Mouse (Mus musculus): ENCODE results near the gene Aire. TPM values are rescaled to one million over a fixed set of nuclear protein-coding genes. Genes with fewer than 3 reads are reported as not detected.
"Not testable (repeated sequence)": the region's sequence is repeated elsewhere in the genome, so short reads cannot be mapped to it uniquely, and the experiment has no call there.

Aire gene
- polyA plus RNA-seq, 1 experiment from 2014 or later, result 0.68 TPM

DNA sequence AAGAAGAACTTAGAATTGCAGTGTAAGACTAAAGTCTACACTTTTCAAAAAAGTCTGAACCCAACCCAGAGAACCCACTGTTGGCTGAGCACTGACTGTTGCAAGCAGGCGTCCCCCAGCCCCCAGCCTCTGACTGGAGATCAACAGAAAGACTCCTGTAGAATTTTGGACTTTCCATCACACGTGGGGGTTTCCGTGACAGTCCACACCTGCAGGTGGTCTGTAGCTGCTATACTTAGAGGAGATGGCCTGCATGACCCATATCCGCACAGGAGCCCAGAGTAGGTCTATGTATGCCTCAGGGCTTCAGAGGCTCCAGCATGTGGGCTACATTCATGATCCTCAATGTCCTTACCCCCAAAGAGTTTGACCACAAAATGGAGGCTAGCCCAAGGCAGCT lies 3.0 kb upstream of the Aire start:
- Histone ChIP-seq H3K4me3 (replicated peaks) (no peak overlapping the region), H3K4me1 (peaks cover 6% of the 10 kb centered on the region), H3K36me3 (no peaks in the 10 kb centered on the region), H3K4me2 (no peak overlapping the region), H3K27me3 (replicated peaks) (0 out of 2 replicates have a peak, but pooled peaks cover 5% of the 10 kb centered on the region), H3K27ac (no peak overlapping the region), H3K9ac (no peak overlapping the region), H3K9me3 (no peaks in the 10 kb centered on the region)
- WGBS, result 75% methylated on average over 4 of the region's 4 CpGs
- no peak for ATAC-seq (ENCODE audit: insufficient read depth, low FRiP score, low read depth)

- Histone ChIP-seq H3K27ac (no peak overlapping the region), H3K9me3 (no peaks in the 10 kb centered on the region), H3K4me1 (peaks cover 6% of the 10 kb centered on the region), H3K36me3 (no peaks in the 10 kb centered on the region), H3K4me3 (replicated peaks) (no peak overlapping the region), H3K9ac (no peak overlapping the region), H3K27me3 (replicated peaks) (0 out of 2 replicates have a peak, but pooled peaks cover 5% of the 10 kb centered on the region), H3K4me2 (no peak overlapping the region)
- no peak for ATAC-seq (ENCODE audit: insufficient read depth, low FRiP score, low read depth)
- 68% methylated on average over 1 of the region's 1 CpGs for WGBS
Observed at GRCm38 (mm10) chr10:78044531-78044930, 1.1 kb upstream of the Aire start.

GRCm38 (mm10) chr10:78042697-78043405 lies 559 bp downstream of the Aire start:
- no peak overlapping the region for H3K9ac ChIP-seq

DNA sequence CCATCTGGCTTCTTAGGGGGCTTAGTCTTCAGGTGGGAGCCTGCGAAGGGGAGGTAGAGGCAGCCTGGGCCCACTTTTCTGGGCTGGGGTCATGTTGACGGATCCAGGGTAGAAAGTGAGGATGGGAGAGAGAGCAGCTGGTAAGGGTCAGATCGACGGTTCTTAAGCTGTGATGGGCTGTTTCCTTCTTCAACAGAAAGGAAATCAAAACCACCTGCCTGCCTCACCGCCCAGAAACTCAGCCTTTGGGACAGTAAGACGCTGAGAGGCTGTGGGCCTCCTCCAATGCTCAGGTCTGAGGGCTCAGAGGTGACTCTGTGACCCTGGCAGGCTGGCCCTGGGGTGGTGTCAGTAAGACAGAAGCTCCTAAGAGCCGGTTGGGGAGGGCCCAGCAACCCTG lies 1.3 kb downstream of the Aire start:
- H3K4me2 ChIP-seq, result no peak overlapping the region
- H3K9ac ChIP-seq, result no peak overlapping the region
- no peak overlapping the region for H3K4me3 ChIP-seq (replicated peaks)
- 0 out of 2 replicates have a peak, but pooled peaks cover 5% of the 10 kb centered on the region for H3K27me3 ChIP-seq (replicated peaks)
- H3K27ac ChIP-seq, result no peak overlapping the region
- no peaks in the 10 kb centered on the region for H3K36me3 ChIP-seq
- no peak for ATAC-seq (ENCODE audit: insufficient read depth, low FRiP score, low read depth)
- peaks cover 6% of the 10 kb centered on the region for H3K4me1 ChIP-seq
- no peaks in the 10 kb centered on the region for H3K9me3 ChIP-seq
- WGBS, result 62% methylated on average over 7 of the region's 7 CpGs

More at GRCm38 (mm10) chr10:78042697-78043405, 559 bp downstream of the Aire start:
- WGBS, result 59% methylated on average over 14 of the region's 14 CpGs
- Histone ChIP-seq H3K27ac (no peak overlapping the region), H3K9me3 (no peaks in the 10 kb centered on the region), H3K36me3 (no peaks in the 10 kb centered on the region), H3K27me3 (replicated peaks) (0 out of 2 replicates have a peak, but pooled peaks cover 5% of the 10 kb centered on the region), H3K4me1 (peaks cover 6% of the 10 kb centered on the region), H3K4me3 (replicated peaks) (peak overlapping the region; percentile 9), H3K4me2 (peak overlapping the region; percentile 54)
- 0 out of 2 replicates have a peak, but pooled peaks have one; percentile 24 for ATAC-seq (ENCODE audit: insufficient read depth, low FRiP score, low read depth)

GRCm38 (mm10) chr10:78041647-78042046 lies 1.8 kb downstream of the Aire start, which contains the start of gene Dnmt3l:
Gene Dnmt3l, plus strand, starts transcription at chr10:78041947.
- H3K4me3 ChIP-seq (replicated peaks), result no peak within 1 kb of the TSS
- WGBS, result 94% methylated on average over 5 of the region's 5 CpGs
- H3K4me1 ChIP-seq, result peaks cover 6% of the 10 kb centered on the region
- H3K9ac ChIP-seq, result no peak within 1 kb of the TSS
- H3K36me3 ChIP-seq, result no peaks in the 10 kb centered on the region
- 0 out of 2 replicates have a peak, but pooled peaks cover 5% of the 10 kb centered on the region for H3K27me3 ChIP-seq (replicated peaks)
- H3K9me3 ChIP-seq, result no peaks in the 10 kb centered on the region
- H3K4me2 ChIP-seq, result no peak within 1 kb of the TSS
- ATAC-seq (ENCODE audit: insufficient read depth, low FRiP score, low read depth), result no peak
- H3K27ac ChIP-seq, result no peak within 1 kb of the TSS

DNA sequence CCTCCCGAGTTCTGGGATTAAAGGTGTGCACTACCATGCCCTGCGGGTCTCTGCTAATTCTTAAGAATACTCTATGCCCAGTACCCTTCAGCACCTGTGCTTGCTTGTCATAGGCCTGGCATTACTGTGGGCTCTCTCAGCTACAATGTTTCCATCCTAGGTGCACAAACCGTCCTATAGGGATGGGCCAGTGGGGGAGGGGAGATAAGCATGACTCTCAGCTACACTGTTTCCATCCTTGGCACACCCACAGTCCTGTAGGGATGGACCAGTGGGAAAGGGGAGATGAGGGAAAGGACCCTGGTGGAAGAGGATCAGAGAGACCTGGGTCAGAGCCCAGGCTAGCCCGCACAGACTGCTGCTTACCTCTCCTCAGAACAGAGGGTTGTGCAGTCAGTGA lies 6.3 kb downstream of the Aire start:
- ATAC-seq (ENCODE audit: insufficient read depth, low FRiP score, low read depth), result no peak
- Histone ChIP-seq H3K27me3 (replicated peaks) (no peaks in the 10 kb centered on the region), H3K36me3 (no peaks in the 10 kb centered on the region), H3K4me1 (no peaks in the 10 kb centered on the region), H3K27ac (no peak overlapping the region), H3K4me3 (replicated peaks) (no peak overlapping the region), H3K4me2 (no peak overlapping the region), H3K9ac (no peak overlapping the region), H3K9me3 (no peaks in the 10 kb centered on the region)
- WGBS, result 78% methylated on average over 4 of the region's 4 CpGs

GRCm38 (mm10) chr10:78031987-78032386 lies 11.4 kb downstream of the Aire start:
- Histone ChIP-seq H3K36me3 (no peaks in the 10 kb centered on the region), H3K4me1 (no peaks in the 10 kb centered on the region), H3K9me3 (no peaks in the 10 kb centered on the region), H3K4me3 (replicated peaks) (no peak overlapping the region), H3K27me3 (replicated peaks) (no peaks in the 10 kb centered on the region), H3K9ac (no peak overlapping the region), H3K27ac (no peak overlapping the region), H3K4me2 (no peak overlapping the region)
- WGBS, result 71% methylated on average over 2 of the region's 2 CpGs
- ATAC-seq (ENCODE audit: insufficient read depth, low FRiP score, low read depth), result no peak

GRCm38 (mm10) chr10:78029080-78029479 lies 14.3 kb downstream of the Aire start:
- H3K27me3 ChIP-seq (replicated peaks), result no peaks in the 10 kb centered on the region
- no peak overlapping the region for H3K27ac ChIP-seq
- H3K9ac ChIP-seq, result no peak overlapping the region
- H3K4me2 ChIP-seq, result no peak overlapping the region
- no peaks in the 10 kb centered on the region for H3K36me3 ChIP-seq
- no peaks in the 10 kb centered on the region for H3K4me1 ChIP-seq
- WGBS, result 76% methylated on average over 1 of the region's 1 CpGs
- H3K9me3 ChIP-seq, result no peaks in the 10 kb centered on the region
- no peak overlapping the region for H3K4me3 ChIP-seq (replicated peaks)
- ATAC-seq (ENCODE audit: insufficient read depth, low FRiP score, low read depth), result no peak

DNA sequence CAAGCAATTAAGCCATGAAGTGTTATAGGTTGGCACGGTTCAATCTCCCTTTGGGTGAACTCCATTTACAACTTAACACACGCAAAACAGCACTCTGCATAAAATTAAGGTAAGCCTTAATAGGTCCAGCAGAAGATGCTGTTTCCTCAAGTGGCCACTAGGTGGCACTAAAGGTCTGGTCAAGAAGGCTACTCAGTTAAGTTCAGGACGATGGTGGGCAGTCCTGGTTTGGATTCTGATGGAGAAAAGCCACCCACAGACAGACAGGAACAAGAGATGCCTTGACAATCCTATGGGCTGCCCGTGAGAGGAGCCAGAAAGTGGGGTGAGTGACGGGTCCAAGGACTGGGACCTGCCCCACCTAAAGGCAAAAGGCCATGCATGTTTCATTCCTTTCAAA lies 15.3 kb downstream of the Aire start:
- no peak overlapping the region for H3K9ac ChIP-seq
- WGBS, result 6% methylated on average over 5 of the region's 5 CpGs
- peak; percentile 78 for ATAC-seq (ENCODE audit: insufficient read depth, low FRiP score, low read depth)
- H3K27ac ChIP-seq, result no peak overlapping the region
- H3K4me2 ChIP-seq, result no peak overlapping the region
- H3K36me3 ChIP-seq, result no peaks in the 10 kb centered on the region
- no peaks in the 10 kb centered on the region for H3K9me3 ChIP-seq
- H3K4me1 ChIP-seq, result no peaks in the 10 kb centered on the region
- no peaks in the 10 kb centered on the region for H3K27me3 ChIP-seq (replicated peaks)
- no peak overlapping the region for H3K4me3 ChIP-seq (replicated peaks)

- H3K4me1 ChIP-seq; H3K9me3 ChIP-seq; H3K9ac ChIP-seq; H3K27ac ChIP-seq; H3K36me3 ChIP-seq; H3K27me3 ChIP-seq (replicated peaks); H3K4me3 ChIP-seq (replicated peaks); H3K4me2 ChIP-seq; ATAC-seq (ENCODE audit: insufficient read depth, low FRiP score, low read depth): not testable (repeated sequence)
- 71% methylated on average over 6 of the region's 8 CpGs for WGBS
Observed at GRCm38 (mm10) chr10:78025453-78025852, 18.0 kb downstream of the Aire start.

DNA sequence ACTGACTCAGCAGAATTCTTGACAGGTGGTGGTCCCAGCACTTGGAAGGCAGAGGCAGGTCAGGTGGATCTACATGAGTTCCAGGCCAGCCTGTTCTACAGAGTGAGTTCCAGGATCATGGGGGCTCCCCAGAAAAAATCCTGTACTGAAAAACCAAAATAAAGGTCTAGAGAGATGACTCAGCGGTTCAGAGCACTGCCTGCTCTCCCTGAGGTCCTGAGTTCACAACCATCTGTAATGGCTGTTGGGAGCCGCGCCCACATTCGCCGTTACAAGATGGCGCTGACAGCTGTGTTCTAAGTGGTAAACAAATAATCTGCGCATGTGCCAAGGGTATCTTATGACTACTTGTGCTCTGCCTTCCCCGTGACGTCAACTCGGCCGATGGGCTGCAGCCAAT lies 23.4 kb downstream of the Aire start:
- H3K4me2 ChIP-seq; H3K4me3 ChIP-seq (replicated peaks); H3K9me3 ChIP-seq; H3K36me3 ChIP-seq; H3K4me1 ChIP-seq; H3K27me3 ChIP-seq (replicated peaks); ATAC-seq (ENCODE audit: insufficient read depth, low FRiP score, low read depth); H3K9ac ChIP-seq; H3K27ac ChIP-seq: not testable (repeated sequence)
- 93% methylated on average over 7 of the region's 11 CpGs for WGBS

- H3K4me2 ChIP-seq, result no peak overlapping the region
- no peak overlapping the region for H3K27ac ChIP-seq
- 0 out of 2 replicates have a peak, but pooled peaks have one; percentile 35 for ATAC-seq (ENCODE audit: insufficient read depth, low FRiP score, low read depth)
- peaks cover 3% of the 10 kb centered on the region; the same call in 1 of the 2 replicates for H3K4me1 ChIP-seq
- no peak overlapping the region for H3K4me3 ChIP-seq (replicated peaks)
- H3K27me3 ChIP-seq (replicated peaks), result no peaks in the 10 kb centered on the region
- no peak overlapping the region for H3K9ac ChIP-seq
- no peaks in the 10 kb centered on the region for H3K9me3 ChIP-seq
- no peaks in the 10 kb centered on the region for H3K36me3 ChIP-seq
- WGBS, result 74% methylated on average over 4 of the region's 4 CpGs
Observed at GRCm38 (mm10) chr10:78019291-78019690, 24.1 kb downstream of the Aire start.
